Mouse (Mus musculus): Measurements from ENCODE around the gene Tenm2. TPM values are rescaled to one million over a fixed set of nuclear protein-coding genes. Genes with fewer than 3 reads are reported as not detected.

Gene Tenm2
- polyA plus RNA-seq, 1 experiment from 2014 or later, result 1.4 TPM

GRCm38 (mm10) chr11:36562851-36563250, 672.9 kb downstream of the Tenm2 start:
- H3K27me3 ChIP-seq (replicated peaks), result no peaks in the 10 kb centered on the region
- no peak overlapping the region for H3K4me2 ChIP-seq
- no peaks in the 10 kb centered on the region for H3K36me3 ChIP-seq
- no peak overlapping the region for H3K4me3 ChIP-seq
- WGBS, result 62% methylated on average over 3 of the region's 3 CpGs
- no peaks in the 10 kb centered on the region for H3K9me3 ChIP-seq (replicated peaks)
- no peak overlapping the region for H3K27ac ChIP-seq (ENCODE audit: poor library complexity, severe bottlenecking)
- ATAC-seq (ENCODE audit: insufficient number of reproducible peaks, low FRiP score), result no peak
- no peak overlapping the region for H3K9ac ChIP-seq
- no peaks in the 10 kb centered on the region for H3K4me1 ChIP-seq (replicated peaks)

GRCm38 (mm10) chr11:36560785-36561548, 674.8 kb downstream of the Tenm2 start:
- 82% methylated on average over 7 of the region's 7 CpGs for WGBS

GRCm38 (mm10) chr11:36557316-36557715, 678.4 kb downstream of the Tenm2 start:
- Histone ChIP-seq H3K4me2 (no peak overlapping the region), H3K9me3 (replicated peaks) (no peaks in the 10 kb centered on the region), H3K27me3 (replicated peaks) (no peaks in the 10 kb centered on the region), H3K36me3 (no peaks in the 10 kb centered on the region), H3K9ac (no peak overlapping the region), H3K4me3 (no peak overlapping the region), H3K4me1 (replicated peaks) (no peaks in the 10 kb centered on the region), H3K27ac (ENCODE audit: poor library complexity, severe bottlenecking) (no peak overlapping the region)
- ATAC-seq (ENCODE audit: insufficient number of reproducible peaks, low FRiP score), result no peak
- WGBS, result 84% methylated on average over 6 of the region's 6 CpGs

More at GRCm38 (mm10) chr11:36560785-36561548, 674.8 kb downstream of the Tenm2 start:
- H3K9ac ChIP-seq, result no peak overlapping the region
- ATAC-seq (ENCODE audit: insufficient number of reproducible peaks, low FRiP score), result no peak
- H3K36me3 ChIP-seq, result no peaks in the 10 kb centered on the region
- no peaks in the 10 kb centered on the region for H3K4me1 ChIP-seq (replicated peaks)
- H3K27ac ChIP-seq (ENCODE audit: poor library complexity, severe bottlenecking), result no peak overlapping the region
- H3K9me3 ChIP-seq (replicated peaks), result no peaks in the 10 kb centered on the region
- no peaks in the 10 kb centered on the region for H3K27me3 ChIP-seq (replicated peaks)
- no peak overlapping the region for H3K4me3 ChIP-seq
- no peak overlapping the region for H3K4me2 ChIP-seq

GRCm38 (mm10) chr11:36553286-36553685, 682.5 kb downstream of the Tenm2 start:
- H3K4me2 ChIP-seq, result no peak overlapping the region
- no peak for ATAC-seq (ENCODE audit: insufficient number of reproducible peaks, low FRiP score)
- no peak overlapping the region for H3K9ac ChIP-seq
- no peaks in the 10 kb centered on the region for H3K36me3 ChIP-seq
- 63% methylated on average over 5 of the region's 5 CpGs for WGBS
- H3K27me3 ChIP-seq (replicated peaks), result no peaks in the 10 kb centered on the region
- H3K4me1 ChIP-seq (replicated peaks), result peaks cover 7% of the 10 kb centered on the region
- no peaks in the 10 kb centered on the region for H3K9me3 ChIP-seq (replicated peaks)
- H3K27ac ChIP-seq (ENCODE audit: poor library complexity, severe bottlenecking), result no peak overlapping the region
- no peak overlapping the region for H3K4me3 ChIP-seq

GRCm38 (mm10) chr11:36550649-36551048, 685.1 kb downstream of the Tenm2 start:
- H3K9me3 ChIP-seq (replicated peaks), result no peaks in the 10 kb centered on the region
- peaks cover 7% of the 10 kb centered on the region for H3K4me1 ChIP-seq (replicated peaks)
- ATAC-seq (ENCODE audit: insufficient number of reproducible peaks, low FRiP score), result no peak
- no peak overlapping the region for H3K27ac ChIP-seq (ENCODE audit: poor library complexity, severe bottlenecking)
- H3K27me3 ChIP-seq (replicated peaks), result no peaks in the 10 kb centered on the region
- 70% methylated on average over 4 of the region's 4 CpGs for WGBS
- H3K36me3 ChIP-seq, result no peaks in the 10 kb centered on the region
- H3K4me2 ChIP-seq, result no peak overlapping the region
- no peak overlapping the region for H3K4me3 ChIP-seq
- no peak overlapping the region for H3K9ac ChIP-seq

GRCm38 (mm10) chr11:36549398-36550139, 686.2 kb downstream of the Tenm2 start:
- Histone ChIP-seq H3K9ac (no peak overlapping the region), H3K27me3 (replicated peaks) (no peaks in the 10 kb centered on the region), H3K4me2 (0 out of 2 replicates have a peak overlapping the region, but pooled peaks have one; percentile 2), H3K27ac (ENCODE audit: poor library complexity, severe bottlenecking) (no peak overlapping the region), H3K4me3 (no peak overlapping the region), H3K36me3 (no peaks in the 10 kb centered on the region), H3K4me1 (replicated peaks) (peaks cover 7% of the 10 kb centered on the region), H3K9me3 (replicated peaks) (no peaks in the 10 kb centered on the region)
- WGBS, result 44% methylated on average over 11 of the region's 11 CpGs
- ATAC-seq (ENCODE audit: insufficient number of reproducible peaks, low FRiP score), result no peak

- no peak overlapping the region for H3K27ac ChIP-seq (ENCODE audit: poor library complexity, severe bottlenecking)
- H3K4me2 ChIP-seq, result no peak overlapping the region
- 89% methylated on average over 4 of the region's 4 CpGs for WGBS
- H3K9ac ChIP-seq, result no peak overlapping the region
- H3K36me3 ChIP-seq, result no peaks in the 10 kb centered on the region
- H3K4me3 ChIP-seq, result no peak overlapping the region
- peaks cover 7% of the 10 kb centered on the region for H3K4me1 ChIP-seq (replicated peaks)
- ATAC-seq (ENCODE audit: insufficient number of reproducible peaks, low FRiP score), result 0 out of 2 replicates have a peak, but pooled peaks have one; percentile 15
- H3K27me3 ChIP-seq (replicated peaks), result no peaks in the 10 kb centered on the region
- H3K9me3 ChIP-seq (replicated peaks), result no peaks in the 10 kb centered on the region
These were observed 687.6 kb downstream of the Tenm2 start for GRCm38 (mm10) chr11:36548139-36548538.

GRCm38 (mm10) chr11:36538144-36538543, 697.6 kb downstream of the Tenm2 start:
- H3K4me3 ChIP-seq, result no peak overlapping the region

GRCm38 (mm10) chr11:36537573-36538133, 698.1 kb downstream of the Tenm2 start:
- H3K9ac ChIP-seq, result no peak overlapping the region
- 88% methylated on average over 9 of the region's 9 CpGs for WGBS
- H3K4me3 ChIP-seq, result no peak overlapping the region
- H3K9me3 ChIP-seq (replicated peaks), result no peaks in the 10 kb centered on the region
- H3K27me3 ChIP-seq (replicated peaks), result no peaks in the 10 kb centered on the region
- H3K4me1 ChIP-seq (replicated peaks), result no peaks in the 10 kb centered on the region
- no peak for ATAC-seq (ENCODE audit: insufficient number of reproducible peaks, low FRiP score)
- no peak overlapping the region for H3K4me2 ChIP-seq
- no peaks in the 10 kb centered on the region for H3K36me3 ChIP-seq
- H3K27ac ChIP-seq (ENCODE audit: poor library complexity, severe bottlenecking), result no peak overlapping the region

More at GRCm38 (mm10) chr11:36538144-36538543, 697.6 kb downstream of the Tenm2 start:
- 82% methylated on average over 4 of the region's 4 CpGs for WGBS
- no peak overlapping the region for H3K9ac ChIP-seq
- no peak overlapping the region for H3K4me2 ChIP-seq
- ATAC-seq (ENCODE audit: insufficient number of reproducible peaks, low FRiP score), result no peak
- no peak overlapping the region for H3K27ac ChIP-seq (ENCODE audit: poor library complexity, severe bottlenecking)
- no peaks in the 10 kb centered on the region for H3K36me3 ChIP-seq
- H3K27me3 ChIP-seq (replicated peaks), result no peaks in the 10 kb centered on the region
- no peaks in the 10 kb centered on the region for H3K4me1 ChIP-seq (replicated peaks)
- H3K9me3 ChIP-seq (replicated peaks), result no peaks in the 10 kb centered on the region

GRCm38 (mm10) chr11:36535591-36535990, 700.2 kb downstream of the Tenm2 start:
- WGBS, result 69% methylated on average over 3 of the region's 3 CpGs
- H3K4me1 ChIP-seq (replicated peaks), result 0 out of 2 replicates have a peak, but pooled peaks cover 3% of the 10 kb centered on the region
- no peak overlapping the region for H3K4me3 ChIP-seq
- H3K9ac ChIP-seq, result no peak overlapping the region
- H3K36me3 ChIP-seq, result no peaks in the 10 kb centered on the region
- no peak overlapping the region for H3K4me2 ChIP-seq
- no peak overlapping the region for H3K27ac ChIP-seq (ENCODE audit: poor library complexity, severe bottlenecking)
- 0 out of 2 replicates have a peak, but pooled peaks have one; percentile 53 for ATAC-seq (ENCODE audit: insufficient number of reproducible peaks, low FRiP score)
- no peaks in the 10 kb centered on the region for H3K9me3 ChIP-seq (replicated peaks)
- no peaks in the 10 kb centered on the region for H3K27me3 ChIP-seq (replicated peaks)

- Histone ChIP-seq H3K4me3 (no peak overlapping the region), H3K36me3 (no peaks in the 10 kb centered on the region), H3K9ac (no peak overlapping the region), H3K27ac (ENCODE audit: poor library complexity, severe bottlenecking) (no peak overlapping the region), H3K27me3 (replicated peaks) (no peaks in the 10 kb centered on the region), H3K4me2 (no peak overlapping the region), H3K4me1 (replicated peaks) (peaks cover 14% of the 10 kb centered on the region), H3K9me3 (replicated peaks) (no peaks in the 10 kb centered on the region)
- 57% methylated on average over 4 of the region's 4 CpGs for WGBS
- no peak for ATAC-seq (ENCODE audit: insufficient number of reproducible peaks, low FRiP score)
These were observed 704.1 kb downstream of the Tenm2 start for GRCm38 (mm10) chr11:36531614-36532013.

Measured in heart, embryonic 12.5 days (tissue).